24 mouse cellular contexts compared by ENCODE assay signal in genomic region chr14:72644620-72645019, GRCm38 (mm10).
"Had no signal": no experiment of that assay in that cellular context is flagged by ENCODE, and none has a peak within 500 bp of the region (broad histone marks: within the 10 kb centered on the region; RNA-seq: fewer than 3 reads in every experiment).

No protein-coding gene starts in this region.

- H3K9me3 ChIP-seq: limb, embryonic 10.5 days; limb, embryonic 13.5 days; liver, embryonic 12.5 days; liver, embryonic 15.5 days; megakaryocyte, embryonic 14.5 days; midbrain, embryonic 10.5 days; midbrain, embryonic 13.5 days; neural tube, embryonic 13.5 days had no signal

- H3K27ac ChIP-seq: kidney, postnatal 0 days; layer of hippocampus, adult 2 months; limb, embryonic 10.5 days; limb, embryonic 13.5 days; liver, embryonic 12.5 days; liver, embryonic 15.5 days; midbrain, embryonic 10.5 days; midbrain, embryonic 13.5 days; neural tube, embryonic 13.5 days; stomach, postnatal 0 days had no signal

- H3K9ac ChIP-seq: limb, embryonic 13.5 days; liver, embryonic 12.5 days; liver, embryonic 15.5 days; midbrain, embryonic 13.5 days; neural tube, embryonic 13.5 days had no signal

- H3K27me3 ChIP-seq: limb, embryonic 13.5 days; liver, embryonic 12.5 days; liver, embryonic 15.5 days; megakaryocyte, embryonic 14.5 days; midbrain, embryonic 13.5 days; neural tube, embryonic 13.5 days had no signal

- H3K4me3 ChIP-seq: layer of hippocampus, adult 2 months; limb, embryonic 10.5 days; limb, embryonic 13.5 days; liver, embryonic 12.5 days; liver, embryonic 15.5 days; megakaryocyte, embryonic 14.5 days; midbrain, embryonic 10.5 days; midbrain, embryonic 13.5 days; myocyte; neural tube, embryonic 13.5 days had no signal

- DNase-seq: kidney, adult 2 months; kidney, postnatal 25 days; layer of hippocampus, adult 9-11 months; liver; lung, adult 2 months; lung, postnatal 14 days; lung, postnatal 4 days; retina, postnatal 1 day; right cerebral cortex, postnatal 25 days; spleen, adult 18-20 months; thymus, postnatal 25 days had no signal

- ATAC-seq: liver, embryonic 12.5 days; midbrain, embryonic 13.5 days; midbrain, embryonic 16.5 days had no signal

- H3K4me1 ChIP-seq: limb, embryonic 10.5 days; limb, embryonic 13.5 days; liver, embryonic 12.5 days; liver, embryonic 15.5 days; midbrain, embryonic 10.5 days; midbrain, embryonic 13.5 days; neural tube, embryonic 13.5 days had no signal

- H3K4me2 ChIP-seq: limb, embryonic 13.5 days; liver, embryonic 12.5 days; liver, embryonic 15.5 days; midbrain, embryonic 13.5 days; neural tube, embryonic 13.5 days had no signal

- H3K36me3 ChIP-seq: limb, embryonic 10.5 days; liver, embryonic 15.5 days had no signal
